Mouse (Mus musculus): ENCODE results near the gene Ncoa3.

- TF ChIP-seq CTCF (IDR thresholded peaks at IDR 0.05; ENCODE audit: control insufficient read depth, insufficient read depth, insufficient read length) = no peak
- no peak for TF ChIP-seq USF1 (IDR thresholded peaks at IDR 0.05; ENCODE audit: low read depth)
- no peak for TF ChIP-seq MYOG (IDR thresholded peaks at IDR 0.05; ENCODE audit: control insufficient read depth, extremely low read depth, insufficient read length)
- TF ChIP-seq MAX (IDR thresholded peaks at IDR 0.05) = no peak
- no peak for TF ChIP-seq MYOD1 (IDR thresholded peaks at IDR 0.05; ENCODE audit: control insufficient read depth, insufficient read length, low read depth)
- TF ChIP-seq FOSL1 (IDR thresholded peaks at IDR 0.05; ENCODE audit: insufficient read depth, low read length, poor library complexity, severe bottlenecking) = no peak
Observed at GRCm38 (mm10) chr2:165984891-165985290, 7.5 kb upstream of the Ncoa3 start.

Data from C2C12 (cell line).